Mouse (Mus musculus): ENCODE data around the gene Grwd1. TPM values are rescaled to one million over a fixed set of nuclear protein-coding genes. Genes with fewer than 3 reads are reported as not detected.

The Grwd1 gene
- polyA plus RNA-seq, 1 experiment from 2014 or later, result 45.8 TPM

DNA sequence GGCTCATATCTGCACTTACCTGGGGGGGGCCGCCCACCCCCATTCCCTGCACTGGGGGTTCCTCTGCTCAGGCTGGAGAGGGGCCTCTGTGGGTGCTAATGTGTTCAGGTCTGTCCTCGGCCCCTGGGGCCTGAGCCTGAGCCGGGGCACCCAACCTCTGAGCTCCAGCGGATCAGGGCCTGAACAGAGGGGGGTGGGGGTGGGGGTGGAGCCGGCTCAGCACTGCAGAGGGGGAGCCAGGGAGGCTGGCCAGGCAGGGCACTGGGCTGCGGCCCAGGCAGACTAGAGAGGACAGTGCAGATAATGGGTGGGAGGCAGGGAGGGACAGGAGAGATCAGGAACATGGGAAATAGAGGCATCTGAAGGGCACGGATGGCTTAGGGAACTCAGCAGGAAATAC is 6.1 kb downstream of the Grwd1 start, which contains the start of gene Kcnj14:
Gene Kcnj14, minus strand, starts transcription at position 185 of the 400 bp plus-strand sequence.
- no peaks in the 10 kb centered on the region for H3K9me3 ChIP-seq (replicated peaks; ENCODE audit: control insufficient read depth, low read length, poor library complexity, severe bottlenecking)
- peaks cover 22% of the 10 kb centered on the region for H3K36me3 ChIP-seq (ENCODE audit: control insufficient read depth, insufficient read depth, low read length)
- 65% methylated on average over 7 of the region's 7 CpGs for WGBS
- ATAC-seq, result no peak
- H3K27me3 ChIP-seq (ENCODE audit: control insufficient read depth, insufficient read depth, low read depth, low read length), result no peaks in the 10 kb centered on the region
- no peak within 1 kb of the TSS for H3K4me2 ChIP-seq (ENCODE audit: low read length)
- H3K4me3 ChIP-seq (ENCODE audit: low read depth, low read length), result no peak within 1 kb of the TSS
- no peak within 1 kb of the TSS for H3K9ac ChIP-seq (ENCODE audit: low read depth, low read length)
- peaks cover under 1% of the 10 kb centered on the region; the same call in 1 of the 2 replicates for H3K4me1 ChIP-seq (ENCODE audit: control insufficient read depth, insufficient read depth, low read length)
- H3K27ac ChIP-seq (ENCODE audit: low read length), result no peak within 1 kb of the TSS

DNA sequence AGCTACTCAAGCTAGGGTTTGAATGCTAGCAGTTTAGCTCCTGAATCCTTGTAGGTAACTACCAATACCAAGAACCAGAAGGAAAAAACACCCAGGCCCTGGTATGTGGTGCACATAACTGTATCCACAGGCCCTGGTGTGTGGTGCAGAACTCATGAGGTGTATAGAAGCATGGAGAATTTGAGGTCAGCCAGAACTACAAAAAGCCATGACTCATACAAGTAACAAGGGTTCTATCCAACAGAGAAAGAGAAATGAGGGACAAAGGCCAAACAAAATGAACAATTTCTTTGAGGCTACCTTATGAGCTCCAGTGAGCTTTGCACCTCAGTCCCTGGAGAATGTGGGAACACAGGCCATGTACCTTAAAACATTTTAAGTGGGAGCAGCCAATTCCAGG is 9.8 kb downstream of the Grwd1 start:
- Histone ChIP-seq H3K4me1 (ENCODE audit: control insufficient read depth, insufficient read depth, low read length) (peaks cover 2% of the 10 kb centered on the region; the same call in 1 of the 2 replicates), H3K4me2 (ENCODE audit: low read length) (no peak overlapping the region), H3K36me3 (ENCODE audit: control insufficient read depth, insufficient read depth, low read length) (peaks cover 12% of the 10 kb centered on the region), H3K27ac (ENCODE audit: low read length) (no peak overlapping the region), H3K9me3 (replicated peaks; ENCODE audit: control insufficient read depth, low read length, poor library complexity, severe bottlenecking) (no peaks in the 10 kb centered on the region), H3K27me3 (ENCODE audit: control insufficient read depth, insufficient read depth, low read depth, low read length) (no peaks in the 10 kb centered on the region), H3K4me3 (ENCODE audit: low read depth, low read length) (no peak overlapping the region), H3K9ac (ENCODE audit: low read depth, low read length) (no peak overlapping the region)
- no peak for ATAC-seq

DNA sequence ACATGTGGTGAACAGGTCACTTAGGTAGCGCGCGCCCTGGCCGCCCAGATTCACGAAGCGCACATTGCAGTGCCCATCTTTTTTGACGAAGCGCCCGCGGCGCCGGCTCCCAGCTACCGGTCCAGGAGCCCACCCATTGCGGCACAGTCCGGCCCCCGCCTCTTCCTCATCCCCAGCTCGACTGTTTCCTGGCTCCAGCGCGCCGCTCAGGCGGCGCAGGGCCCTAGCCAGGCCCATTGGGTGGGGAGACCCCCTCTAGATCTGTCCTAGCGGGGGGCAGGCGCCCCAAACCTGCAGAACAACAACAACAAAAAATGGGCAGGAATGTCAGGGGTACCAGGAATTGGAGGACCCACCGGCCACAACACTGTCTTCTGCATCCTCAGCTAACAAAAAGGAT is 10.9 kb downstream of the Grwd1 start:
- H3K27me3 ChIP-seq (ENCODE audit: control insufficient read depth, insufficient read depth, low read depth, low read length), result no peaks in the 10 kb centered on the region
- peaks cover 12% of the 10 kb centered on the region for H3K4me1 ChIP-seq (ENCODE audit: control insufficient read depth, insufficient read depth, low read length)
- peaks cover 5% of the 10 kb centered on the region for H3K36me3 ChIP-seq (ENCODE audit: control insufficient read depth, insufficient read depth, low read length)
- no peaks in the 10 kb centered on the region for H3K9me3 ChIP-seq (replicated peaks; ENCODE audit: control insufficient read depth, low read length, poor library complexity, severe bottlenecking)
- H3K9ac ChIP-seq (ENCODE audit: low read depth, low read length), result no peak overlapping the region
- peak overlapping the region; percentile 8; the same call in 1 of the 2 replicates for H3K4me2 ChIP-seq (ENCODE audit: low read length)
- no peak overlapping the region for H3K27ac ChIP-seq (ENCODE audit: low read length)
- ATAC-seq, result no peak
- H3K4me3 ChIP-seq (ENCODE audit: low read depth, low read length), result no peak overlapping the region
- WGBS, result 17% methylated on average over 13 of the region's 25 CpGs

DNA sequence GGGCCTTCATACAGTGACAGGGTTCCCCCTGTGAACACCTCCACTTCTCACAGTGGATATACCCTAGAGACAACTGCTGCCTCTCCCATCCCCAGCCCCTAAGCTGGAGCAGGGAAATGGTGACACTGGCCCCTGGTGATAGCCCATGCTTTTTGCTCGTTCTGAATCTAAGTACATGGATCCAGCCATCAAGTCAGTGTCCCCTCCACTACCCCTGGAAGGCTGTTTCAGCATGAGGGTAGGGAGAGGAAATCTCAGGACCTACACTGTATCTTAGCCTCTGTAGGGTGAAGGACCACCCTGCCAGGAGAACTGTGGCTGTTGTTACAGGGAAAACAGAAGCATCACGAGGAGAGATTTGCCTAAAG is 14.8 kb downstream of the Grwd1 start:
- Histone ChIP-seq H3K4me1 (ENCODE audit: control insufficient read depth, insufficient read depth, low read length) (peaks cover 28% of the 10 kb centered on the region), H3K36me3 (ENCODE audit: control insufficient read depth, insufficient read depth, low read length) (peaks cover 15% of the 10 kb centered on the region), H3K9ac (ENCODE audit: low read depth, low read length) (no peak overlapping the region), H3K27me3 (ENCODE audit: control insufficient read depth, insufficient read depth, low read depth, low read length) (no peaks in the 10 kb centered on the region), H3K4me3 (ENCODE audit: low read depth, low read length) (no peak overlapping the region), H3K9me3 (replicated peaks; ENCODE audit: control insufficient read depth, low read length, poor library complexity, severe bottlenecking) (no peaks in the 10 kb centered on the region), H3K27ac (ENCODE audit: low read length) (no peak overlapping the region), H3K4me2 (ENCODE audit: low read length) (no peak overlapping the region)
- no peak for ATAC-seq
- 26% methylated on average over 2 of the region's 2 CpGs for WGBS

DNA sequence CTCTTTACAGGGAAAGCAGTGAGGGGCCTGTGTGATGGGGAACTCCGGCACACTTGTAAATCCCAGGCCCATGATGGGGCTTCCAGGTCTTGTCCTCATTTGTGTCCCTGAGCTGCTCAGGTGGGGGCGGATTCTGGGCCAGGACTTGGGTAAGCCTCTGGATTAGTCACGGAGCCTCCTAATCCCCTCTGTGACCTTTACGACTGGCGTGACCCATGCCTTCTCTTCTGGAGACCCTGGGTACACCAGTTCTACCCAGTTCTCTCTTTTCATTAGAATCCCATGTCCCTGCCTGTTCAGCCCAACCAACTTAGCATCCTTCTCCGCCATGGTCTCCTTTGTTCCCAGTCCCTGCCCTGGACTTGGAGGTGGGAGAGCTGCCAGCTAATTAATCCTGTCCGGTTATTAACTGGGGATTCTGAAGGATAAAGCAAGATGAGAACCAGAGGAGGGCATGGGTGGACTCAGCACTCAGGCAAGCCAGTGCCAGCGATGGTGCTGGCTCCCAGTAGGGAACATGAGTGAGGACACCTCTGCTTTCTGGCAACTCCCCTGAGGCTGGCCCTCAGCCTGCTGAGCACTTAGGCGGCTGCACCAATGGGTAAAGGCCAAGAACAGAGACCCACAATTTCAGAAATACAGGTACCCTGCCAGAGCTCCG is 15.3 kb downstream of the Grwd1 start:
- H3K4me1 ChIP-seq (ENCODE audit: control insufficient read depth, insufficient read depth, low read length), result peaks cover 28% of the 10 kb centered on the region
- peak overlapping the region; percentile 27; the same call in 1 of the 2 replicates for H3K9ac ChIP-seq (ENCODE audit: low read depth, low read length)
- no peaks in the 10 kb centered on the region for H3K9me3 ChIP-seq (replicated peaks; ENCODE audit: control insufficient read depth, low read length, poor library complexity, severe bottlenecking)
- no peak overlapping the region; the same call in 1 of the 2 replicates for H3K4me3 ChIP-seq (ENCODE audit: low read depth, low read length)
- peaks cover 16% of the 10 kb centered on the region for H3K36me3 ChIP-seq (ENCODE audit: control insufficient read depth, insufficient read depth, low read length)
- H3K27ac ChIP-seq (ENCODE audit: low read length), result peak overlapping the region; percentile 77
- 16% methylated on average over 10 of the region's 10 CpGs for WGBS
- H3K4me2 ChIP-seq (ENCODE audit: low read length), result peak overlapping the region; percentile 46
- H3K27me3 ChIP-seq (ENCODE audit: control insufficient read depth, insufficient read depth, low read depth, low read length), result no peaks in the 10 kb centered on the region
- no peak for ATAC-seq

GRCm38 (mm10) chr7:45814841-45815240 is 15.9 kb downstream of the Grwd1 start:
- ATAC-seq, result no peak
- Histone ChIP-seq H3K4me2 (ENCODE audit: low read length) (peak overlapping the region; percentile 46), H3K9me3 (replicated peaks; ENCODE audit: control insufficient read depth, low read length, poor library complexity, severe bottlenecking) (no peaks in the 10 kb centered on the region), H3K4me3 (ENCODE audit: low read depth, low read length) (peak overlapping the region; percentile 25), H3K4me1 (ENCODE audit: control insufficient read depth, insufficient read depth, low read length) (peaks cover 28% of the 10 kb centered on the region), H3K27me3 (ENCODE audit: control insufficient read depth, insufficient read depth, low read depth, low read length) (no peaks in the 10 kb centered on the region), H3K36me3 (ENCODE audit: control insufficient read depth, insufficient read depth, low read length) (peaks cover 22% of the 10 kb centered on the region), H3K27ac (ENCODE audit: low read length) (peak overlapping the region; percentile 77), H3K9ac (ENCODE audit: low read depth, low read length) (peak overlapping the region; percentile 27; the same call in 1 of the 2 replicates)
- WGBS, result 0% methylated on average over 5 of the region's 5 CpGs

GRCm38 (mm10) chr7:45813787-45814779 is 16.7 kb downstream of the Grwd1 start, which contains the start of gene Cyth2:
Gene Cyth2, minus strand, starts transcription at chr7:45814581.
- peaks cover 28% of the 10 kb centered on the region for H3K4me1 ChIP-seq (ENCODE audit: control insufficient read depth, insufficient read depth, low read length)
- H3K9me3 ChIP-seq (replicated peaks; ENCODE audit: control insufficient read depth, low read length, poor library complexity, severe bottlenecking), result no peaks in the 10 kb centered on the region
- H3K4me3 ChIP-seq (ENCODE audit: low read depth, low read length), result peak within 1 kb of the TSS; percentile 94
- under 1% methylated on average over 70 of the region's 92 CpGs for WGBS
- H3K36me3 ChIP-seq (ENCODE audit: control insufficient read depth, insufficient read depth, low read length), result peaks cover 29% of the 10 kb centered on the region
- H3K27me3 ChIP-seq (ENCODE audit: control insufficient read depth, insufficient read depth, low read depth, low read length), result no peaks in the 10 kb centered on the region
- ATAC-seq, result peak; percentile 99
- H3K9ac ChIP-seq (ENCODE audit: low read depth, low read length), result peak within 1 kb of the TSS; percentile 100
- peak within 1 kb of the TSS; percentile 100 for H3K27ac ChIP-seq (ENCODE audit: low read length)
- peak within 1 kb of the TSS; percentile 91 for H3K4me2 ChIP-seq (ENCODE audit: low read length)

DNA sequence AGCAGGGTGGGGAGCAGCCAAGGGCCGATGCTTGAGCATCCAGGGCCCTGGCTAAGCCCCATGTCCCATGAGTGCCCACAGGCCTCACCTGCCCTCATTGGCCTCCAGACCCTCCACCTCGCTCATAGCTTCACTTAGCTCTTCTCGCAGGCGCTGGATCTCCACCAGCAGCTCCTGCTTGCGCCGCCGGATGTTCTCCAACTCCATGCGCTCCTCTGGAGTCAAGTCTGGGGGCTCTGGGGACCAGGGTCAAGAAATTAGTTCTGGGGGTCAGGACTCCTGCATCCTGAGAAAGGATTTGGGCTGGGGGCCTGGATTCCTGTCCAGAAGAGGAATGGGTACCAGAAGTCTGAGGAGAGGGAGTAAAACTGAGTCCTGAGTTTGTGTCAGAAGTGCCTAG is 17.8 kb downstream of the Grwd1 start:
- ATAC-seq, result no peak
- H3K27ac ChIP-seq (ENCODE audit: low read length), result peak overlapping the region; percentile 100; the same call in 1 of the 2 replicates
- H3K27me3 ChIP-seq (ENCODE audit: control insufficient read depth, insufficient read depth, low read depth, low read length), result no peaks in the 10 kb centered on the region
- WGBS, result 91% methylated on average over 8 of the region's 8 CpGs
- no peaks in the 10 kb centered on the region for H3K9me3 ChIP-seq (replicated peaks; ENCODE audit: control insufficient read depth, low read length, poor library complexity, severe bottlenecking)
- peak overlapping the region; percentile 94 for H3K4me3 ChIP-seq (ENCODE audit: low read depth, low read length)
- peaks cover 28% of the 10 kb centered on the region for H3K4me1 ChIP-seq (ENCODE audit: control insufficient read depth, insufficient read depth, low read length)
- peak overlapping the region; percentile 91 for H3K4me2 ChIP-seq (ENCODE audit: low read length)
- H3K9ac ChIP-seq (ENCODE audit: low read depth, low read length), result peak overlapping the region; percentile 100
- H3K36me3 ChIP-seq (ENCODE audit: control insufficient read depth, insufficient read depth, low read length), result peaks cover 40% of the 10 kb centered on the region

Data from midbrain, embryonic 16.5 days (tissue).